Mouse (Mus musculus) 416B (cell line): ENCODE measurements around the gene Nup188.

Source experiments
- DNase-seq: peaks from one replicate; pipeline ENCODE4 v3.0.0; 2011; ENCODE audit warnings: low read depth

The Nup188 gene

DNA sequence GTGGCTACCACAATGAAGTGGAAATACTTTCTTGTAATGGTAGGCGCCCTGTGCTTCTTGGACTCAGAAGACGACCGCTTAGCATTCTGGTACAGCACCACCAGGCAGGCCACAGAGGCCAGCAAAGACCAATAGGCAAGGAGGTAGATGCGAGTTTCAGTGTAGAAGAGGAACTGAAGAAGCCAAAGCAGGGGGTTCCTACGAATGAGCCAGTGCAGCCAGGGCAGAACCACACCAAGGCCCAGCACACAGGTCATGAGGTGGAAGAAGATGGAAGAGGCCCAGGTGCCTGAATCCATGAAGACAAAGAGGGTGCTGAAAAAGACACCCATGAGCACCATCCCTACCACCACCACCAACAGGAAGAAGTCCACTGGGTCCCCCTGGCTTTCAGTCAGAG is 1.2 kb upstream of the Nup188 start:
- no peak for DNase-seq

GRCm38 (mm10) chr2:30285416-30286181 is 598 bp upstream of the Nup188 start:
- DNase-seq = no peak

DNA sequence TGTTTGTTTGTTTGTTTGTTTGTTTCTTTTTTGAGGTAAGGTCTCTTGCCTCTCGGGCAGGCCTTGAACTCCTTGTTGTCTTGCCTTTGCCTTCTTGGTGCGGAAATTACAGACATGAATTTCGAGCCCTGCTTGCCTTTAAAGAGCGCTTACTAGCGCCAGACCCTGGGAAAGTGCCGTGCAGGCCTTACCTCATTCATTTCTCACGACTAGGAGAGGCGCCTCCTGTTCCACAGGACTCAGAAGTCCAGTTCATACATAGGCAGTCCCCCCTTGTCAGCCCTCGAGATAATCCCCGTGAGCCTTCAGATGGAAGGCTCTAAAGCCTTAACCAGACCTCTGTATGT is 803 bp downstream of the Nup188 start:
- DNase-seq = peak; percentile 77

- peak; percentile 47 for DNase-seq
Measured at GRCm38 (mm10) chr2:30299525-30299924, 13.3 kb downstream of the Nup188 start.

GRCm38 (mm10) chr2:30299966-30300365 is 13.8 kb downstream of the Nup188 start:
- DNase-seq = no peak

GRCm38 (mm10) chr2:30306087-30306486 is 19.9 kb downstream of the Nup188 start:
- peak; percentile 50 for DNase-seq

- DNase-seq = no peak
Measured at GRCm38 (mm10) chr2:30309351-30309750, 23.2 kb downstream of the Nup188 start.

GRCm38 (mm10) chr2:30311481-30311880 is 25.3 kb downstream of the Nup188 start:
- no peak for DNase-seq

- DNase-seq = peak; percentile 20
Measured at GRCm38 (mm10) chr2:30316136-30316535, 29.9 kb downstream of the Nup188 start.

GRCm38 (mm10) chr2:30316955-30317354 is 30.8 kb downstream of the Nup188 start:
- no peak for DNase-seq

- peak; percentile 16 for DNase-seq
Measured at GRCm38 (mm10) chr2:30319260-30319659, 33.1 kb downstream of the Nup188 start.

- no peak for DNase-seq
Measured at GRCm38 (mm10) chr2:30323111-30323510, 36.9 kb downstream of the Nup188 start.

DNA sequence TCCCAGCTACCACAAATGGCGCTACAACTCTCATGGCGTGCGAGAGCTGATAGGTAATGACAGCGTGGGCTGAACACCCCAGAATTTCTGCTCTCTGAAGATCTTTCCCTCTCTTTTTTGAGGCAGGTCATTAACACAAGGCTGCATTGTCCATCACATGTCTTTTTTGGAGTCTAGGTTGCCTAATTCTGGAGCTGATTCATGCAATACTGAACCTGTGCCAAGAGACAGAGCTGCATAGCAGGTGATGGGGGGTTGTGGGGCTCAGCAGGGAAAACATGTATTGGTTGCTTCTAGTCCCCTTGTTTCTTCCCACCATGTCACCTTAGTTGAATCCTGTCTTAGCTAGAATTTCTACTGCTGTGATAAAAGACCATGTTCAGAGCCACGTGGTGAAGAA is 39.1 kb downstream of the Nup188 start:
- DNase-seq = no peak

GRCm38 (mm10) chr2:30327276-30327675 is 41.1 kb downstream of the Nup188 start:
- no peak for DNase-seq

GRCm38 (mm10) chr2:30328791-30329190 is 42.6 kb downstream of the Nup188 start:
- no peak for DNase-seq

DNA sequence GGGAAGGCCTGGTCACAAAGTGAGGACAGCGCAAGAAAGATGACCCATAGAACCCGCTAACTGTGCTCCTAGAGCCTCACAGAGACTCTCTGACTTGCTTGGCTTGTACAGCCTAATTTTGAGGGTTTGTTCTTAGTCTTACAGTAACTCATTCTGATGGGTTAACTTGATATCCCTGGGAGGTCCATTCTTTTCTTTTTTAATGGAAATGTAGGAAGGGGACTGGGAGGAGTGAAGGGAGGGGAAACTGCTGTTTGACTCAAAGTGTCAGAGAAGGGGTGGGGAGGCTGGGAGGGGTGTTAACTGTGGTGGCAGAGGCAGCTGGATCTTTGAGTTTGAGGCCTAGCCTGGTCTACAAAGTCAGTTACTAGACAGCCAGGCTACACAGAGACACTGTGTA is 49.1 kb downstream of the Nup188 start:
- no peak for DNase-seq

DNA sequence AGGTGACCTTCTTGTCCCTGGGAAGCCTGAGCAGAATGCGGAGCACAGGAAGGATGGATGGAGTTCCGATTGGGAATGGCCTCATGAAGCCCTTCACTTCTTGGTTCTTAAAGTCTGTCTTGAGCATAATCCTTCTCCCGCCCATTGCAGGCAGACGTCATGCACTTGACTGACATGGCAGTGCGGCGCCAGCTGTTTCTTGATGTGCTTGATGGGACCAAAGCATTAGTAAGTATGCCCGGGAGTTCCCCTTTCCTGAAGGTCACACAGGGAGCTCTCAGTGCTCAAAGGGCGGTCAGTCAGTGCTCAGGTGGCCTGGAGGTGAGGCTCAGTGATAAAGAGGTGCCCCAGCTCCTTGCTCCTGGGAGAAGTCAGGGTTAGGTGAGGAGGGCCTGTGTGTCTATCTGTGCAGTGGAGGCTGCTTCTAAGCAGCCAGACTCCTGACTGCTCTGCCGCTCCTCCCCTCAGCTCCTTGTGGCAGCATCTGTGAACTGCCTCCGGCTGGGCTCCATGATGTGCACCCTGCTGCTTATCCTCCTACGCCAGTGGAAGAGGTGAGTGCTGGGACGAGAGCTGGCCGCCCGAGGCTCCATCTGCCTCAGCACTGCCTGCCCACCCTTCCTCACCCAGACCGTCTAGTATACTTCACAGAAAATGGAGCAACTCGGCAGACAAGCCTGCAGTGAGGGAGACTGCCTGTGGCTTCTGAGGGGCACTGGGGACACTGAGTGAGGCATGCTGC is 50.1 kb downstream of the Nup188 start:
- DNase-seq = no peak

GRCm38 (mm10) chr2:30337179-30337578 is 51.0 kb downstream of the Nup188 start:
- no peak for DNase-seq

GRCm38 (mm10) chr2:30342061-30342460 is 55.9 kb downstream of the Nup188 start:
- no peak for DNase-seq

- no peak for DNase-seq
Measured at GRCm38 (mm10) chr2:30342544-30342943, 56.3 kb downstream of the Nup188 start.

DNA sequence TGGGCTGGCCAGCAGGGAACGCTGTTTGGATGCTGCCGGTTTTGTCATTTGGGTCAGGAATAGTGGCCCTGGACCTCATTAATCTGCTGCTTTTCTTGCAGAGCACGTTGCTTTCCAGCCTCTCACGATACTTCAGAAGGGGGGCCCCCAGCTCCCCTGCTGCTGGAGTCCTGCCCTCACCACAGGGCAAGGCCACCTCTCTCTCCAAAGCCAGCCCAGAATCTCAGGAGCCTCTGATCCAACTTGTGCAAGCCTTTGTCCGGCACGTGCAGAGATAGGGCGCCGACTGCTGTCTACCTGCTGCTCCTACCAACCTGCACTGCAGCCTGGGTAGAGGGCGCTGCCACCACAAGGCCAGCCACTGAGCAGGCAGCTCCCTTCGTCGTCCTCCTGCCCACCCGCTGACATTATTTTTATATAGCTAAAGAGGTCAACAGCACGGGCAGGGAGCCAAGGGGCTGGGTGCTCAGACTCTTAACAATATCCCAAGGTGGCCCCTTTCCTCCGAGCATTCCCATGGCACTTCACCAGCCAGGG is 57.5 kb downstream of the Nup188 start:
- DNase-seq = no peak

- DNase-seq = no peak
Measured at GRCm38 (mm10) chr2:30345971-30346676, 59.9 kb downstream of the Nup188 start.

- DNase-seq = no peak
Measured at GRCm38 (mm10) chr2:30349196-30349595, 63.0 kb downstream of the Nup188 start.
